Mouse (Mus musculus): ENCODE data around the gene Adck2.

The Adck2 gene

DNA sequence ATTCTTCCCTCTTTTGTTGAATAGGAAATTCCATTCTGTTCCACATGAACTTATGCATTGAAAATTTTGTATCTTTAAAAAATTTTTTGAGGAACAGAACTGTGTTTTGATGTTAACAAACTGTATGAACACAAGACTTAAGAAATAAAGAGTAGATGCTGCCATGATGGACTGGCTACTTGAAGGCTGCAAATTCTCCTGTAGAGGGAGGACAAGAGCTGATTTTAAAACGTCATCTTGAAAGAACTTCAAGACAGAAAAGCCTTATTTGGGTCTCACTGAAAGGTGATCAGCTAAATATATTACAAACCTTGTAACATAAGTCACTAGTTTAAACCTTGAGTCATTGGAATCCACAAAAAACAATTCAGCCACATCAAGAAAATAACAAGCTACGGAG is 36.5 kb downstream of the Adck2 start:
- DNase-seq (ENCODE audit: extremely low read depth, low read depth, low spot score), result no peak

- no peak for DNase-seq (ENCODE audit: extremely low read depth, low read depth, low spot score)
These were observed 37.6 kb downstream of the Adck2 start for GRCm38 (mm10) chr6:39611296-39611695.
